Comparison of ENCODE assay signal across 9 mouse cellular contexts in the genomic region with DNA sequence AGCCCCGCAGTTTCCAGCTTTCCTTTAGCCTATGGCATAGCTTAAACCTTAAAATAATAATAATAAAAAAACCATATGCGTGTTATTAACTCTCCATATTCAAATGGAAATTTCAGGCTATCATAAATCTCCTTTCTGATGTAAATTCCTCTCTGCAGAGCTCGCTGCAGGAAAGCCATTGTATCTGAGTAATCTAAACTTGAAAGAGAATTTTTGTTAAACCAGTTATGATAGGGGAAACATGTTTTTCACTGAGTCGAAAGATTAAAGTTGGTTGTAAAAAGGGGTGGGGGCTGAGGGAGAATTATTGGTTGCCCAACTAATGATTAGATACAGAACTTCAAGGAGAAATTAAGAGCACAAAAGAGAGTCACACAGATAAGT.
A peak's percentile ranks its signal among the peaks of the same experiment; 100 is the strongest.
DNase-seq lines count a peak whose midpoint lies in the region; ATAC-seq lines count a peak whose summit lies in the region.
"Had no signal": no experiment of that assay in that cellular context is flagged by ENCODE, and none has a peak within 500 bp of the region (broad histone marks: within the 10 kb centered on the region; RNA-seq: fewer than 3 reads in every experiment).

No protein-coding gene starts in this region.

- H3K4me1 ChIP-seq in heart, embryonic 16.5 days (ENCODE audit: control insufficient read depth, insufficient read depth, low read length): peaks cover 6% of the 10 kb centered on the region
- peaks cover 60% of the 10 kb centered on the region for H3K4me1 ChIP-seq in forebrain, embryonic 10.5 days
- H3K4me1 ChIP-seq in intestine, embryonic 16.5 days (ENCODE audit: control insufficient read depth, insufficient read depth, low read length): peaks cover 36% of the 10 kb centered on the region
- H3K4me1 ChIP-seq in midbrain, embryonic 15.5 days: peaks cover 36% of the 10 kb centered on the region

- peak overlapping the region; percentile 42 for H3K9ac ChIP-seq in heart, embryonic 16.5 days (ENCODE audit: low read length)
- H3K9ac ChIP-seq in intestine, embryonic 16.5 days (ENCODE audit: low read depth, low read length): peak overlapping the region; percentile 51
- H3K9ac ChIP-seq in midbrain, embryonic 15.5 days: no peak overlapping the region

- intact Hi-C loops in heart, postnatal 10 days (cut with DNase I): loop anchor here (5.0 kb wide), 1 partner anchor 136 kb away; no protein-coding TSS in a partner anchor
- intact Hi-C loops in left cerebral cortex, postnatal 36 days (cut with DNase I): no loop called here

- no peak for DNase-seq in heart, postnatal 10 days
- no peak for DNase-seq in forebrain, embryonic 10.5 days (ENCODE audit: extremely low spot score, low spot score)
- no peak for DNase-seq in left cerebral cortex, postnatal 36 days (ENCODE audit: low spot score in 2 of 2)
- DNase-seq in thymus, postnatal 14 days: no peak

- no peaks in the 10 kb centered on the region; the same call in 1 of the 2 replicates for H3K27me3 ChIP-seq in heart, embryonic 16.5 days (ENCODE audit: control insufficient read depth, insufficient read depth, low read length)
- H3K27me3 ChIP-seq in forebrain, embryonic 10.5 days (ENCODE audit: poor library complexity, severe bottlenecking): peaks cover 74% of the 10 kb centered on the region
- H3K27me3 ChIP-seq in intestine, embryonic 16.5 days (replicated peaks; ENCODE audit: control insufficient read depth, insufficient read depth, low read length): no peaks in the 10 kb centered on the region
- H3K27me3 ChIP-seq in midbrain, embryonic 15.5 days (replicated peaks): no peaks in the 10 kb centered on the region

- H3K9me3 ChIP-seq in heart, embryonic 16.5 days (replicated peaks; ENCODE audit: control insufficient read depth, low read length): no peaks in the 10 kb centered on the region
- H3K9me3 ChIP-seq in forebrain, embryonic 10.5 days: no peaks in the 10 kb centered on the region
- H3K9me3 ChIP-seq in intestine, embryonic 16.5 days (ENCODE audit: control insufficient read depth, low read length): no peaks in the 10 kb centered on the region
- H3K9me3 ChIP-seq in midbrain, embryonic 15.5 days: no peaks in the 10 kb centered on the region

- H3K36me3 ChIP-seq in heart, embryonic 16.5 days (ENCODE audit: control insufficient read depth, insufficient read depth): no peaks in the 10 kb centered on the region
- H3K36me3 ChIP-seq in forebrain, embryonic 10.5 days (replicated peaks): no peaks in the 10 kb centered on the region
- H3K36me3 ChIP-seq in intestine, embryonic 16.5 days (ENCODE audit: control insufficient read depth, insufficient read depth, low read length): no peaks in the 10 kb centered on the region
- H3K36me3 ChIP-seq in midbrain, embryonic 15.5 days (replicated peaks): no peaks in the 10 kb centered on the region

- H3K4me2 ChIP-seq in heart, embryonic 16.5 days (ENCODE audit: low read depth, low read length): peak overlapping the region; percentile 66
- H3K4me2 ChIP-seq in intestine, embryonic 16.5 days (ENCODE audit: low read depth, low read length): peak overlapping the region; percentile 40
- H3K4me2 ChIP-seq in midbrain, embryonic 15.5 days: peak overlapping the region; percentile 48

- H3K27ac ChIP-seq in heart, embryonic 16.5 days (ENCODE audit: low read length): no peak overlapping the region
- H3K27ac ChIP-seq in forebrain, embryonic 10.5 days: peak overlapping the region; percentile 80
- H3K27ac ChIP-seq in intestine, embryonic 16.5 days (ENCODE audit: low read length): peak overlapping the region; percentile 78
- no peak overlapping the region for H3K27ac ChIP-seq in midbrain, embryonic 15.5 days

- ATAC-seq in heart, embryonic 16.5 days (replicated peaks; ENCODE audit: extremely low read depth, insufficient read depth, low FRiP score): no peak
- ATAC-seq in intestine, embryonic 16.5 days: no peak; the same call in none of the 2 replicates
- 0 out of 2 replicates have a peak, but pooled peaks have one; percentile 2 for ATAC-seq in midbrain, embryonic 15.5 days (replicated peaks)
- ATAC-seq in megakaryocyte progenitor cell, adult 5-6 weeks (replicated peaks; ENCODE audit: poor library complexity): no peak
- ATAC-seq: activated CD4-positive, CD25-positive, alpha-beta regulatory T cell, adult 4 months had no signal

- 20% methylated on average over 4 of the region's 4 CpGs for WGBS in heart, embryonic 16.5 days
- 9% methylated on average over 4 of the region's 4 CpGs for WGBS in forebrain, embryonic 10.5 days
- WGBS in intestine, embryonic 16.5 days: 4% methylated on average over 4 of the region's 4 CpGs
- 2% methylated on average over 4 of the region's 4 CpGs for WGBS in midbrain, embryonic 15.5 days

- peak overlapping the region; percentile 37 for H3K4me3 ChIP-seq in heart, embryonic 16.5 days (ENCODE audit: low read length)
- H3K4me3 ChIP-seq in forebrain, embryonic 10.5 days: peak overlapping the region; percentile 41
- peak overlapping the region; percentile 6 for H3K4me3 ChIP-seq in intestine, embryonic 16.5 days (ENCODE audit: low read length)
- peak overlapping the region; percentile 20 for H3K4me3 ChIP-seq in midbrain, embryonic 15.5 days

Comparison
In these comparisons a context has a peak if more than half of its experiments do, and no peak if none do; other contexts are left out.
1. H3K27ac ChIP-seq: peak in forebrain, embryonic 10.5 days (single experiment) and intestine, embryonic 16.5 days (single experiment); none in heart, embryonic 16.5 days (single experiment) and midbrain, embryonic 15.5 days (single experiment).
2. Peak in every context shown above with its lines, with median percentiles within 50 percentile points of each other: H3K4me2 ChIP-seq and H3K4me3 ChIP-seq.